Mouse (Mus musculus): ENCODE data around the gene Nipa2. TPM values are rescaled to one million over a fixed set of nuclear protein-coding genes. Genes with fewer than 3 reads are reported as not detected.
"Not testable (repeated sequence)": the region's sequence is repeated elsewhere in the genome, so short reads cannot be mapped to it uniquely, and the experiment has no call there.

Gene Nipa2
- polyA plus RNA-seq, 1 experiment from 2014 or later = 49.1 TPM

DNA sequence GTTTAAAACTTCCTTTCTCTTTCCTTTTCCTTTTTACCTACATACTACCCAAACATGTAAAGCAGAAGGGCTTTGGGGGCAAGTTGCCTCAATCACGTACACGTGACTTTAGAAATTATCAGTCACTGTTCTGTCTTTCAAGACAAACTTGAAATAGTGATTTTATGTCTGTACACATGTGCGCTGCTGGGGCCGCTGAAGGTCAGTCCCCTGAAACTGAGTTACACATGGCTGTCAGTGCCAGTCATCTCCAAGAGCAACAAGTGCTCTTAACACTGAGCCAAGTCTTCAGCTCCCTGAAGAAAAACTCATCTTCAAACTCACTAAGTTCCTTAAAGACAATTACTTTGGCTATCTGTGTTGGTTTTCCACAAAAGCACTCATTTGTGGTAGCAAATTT is 4.4 kb downstream of the Nipa2 start:
- H3K9me3 ChIP-seq (ENCODE audit: control insufficient read depth, low read length) = no peaks in the 10 kb centered on the region
- no peak overlapping the region for H3K27ac ChIP-seq
- H3K27me3 ChIP-seq (ENCODE audit: control insufficient read depth, insufficient read depth, low read length) = no peaks in the 10 kb centered on the region
- DNase-seq (ENCODE audit: low spot score) (no peak), ATAC-seq (ENCODE audit: low FRiP score) (no peak)
- WGBS = 97% methylated on average over 4 of the region's 4 CpGs
- H3K36me3 ChIP-seq (replicated peaks; ENCODE audit: control insufficient read depth, insufficient read depth) = peaks cover 15% of the 10 kb centered on the region; the same call in 1 of the 2 replicates
- no peak overlapping the region for H3K9ac ChIP-seq
- H3K4me1 ChIP-seq (replicated peaks; ENCODE audit: control insufficient read depth, insufficient read depth, low read length) = peaks cover 14% of the 10 kb centered on the region
- no peak overlapping the region for H3K4me3 ChIP-seq (replicated peaks; ENCODE audit: low read length)
- H3K4me2 ChIP-seq (replicated peaks) = no peak overlapping the region

DNA sequence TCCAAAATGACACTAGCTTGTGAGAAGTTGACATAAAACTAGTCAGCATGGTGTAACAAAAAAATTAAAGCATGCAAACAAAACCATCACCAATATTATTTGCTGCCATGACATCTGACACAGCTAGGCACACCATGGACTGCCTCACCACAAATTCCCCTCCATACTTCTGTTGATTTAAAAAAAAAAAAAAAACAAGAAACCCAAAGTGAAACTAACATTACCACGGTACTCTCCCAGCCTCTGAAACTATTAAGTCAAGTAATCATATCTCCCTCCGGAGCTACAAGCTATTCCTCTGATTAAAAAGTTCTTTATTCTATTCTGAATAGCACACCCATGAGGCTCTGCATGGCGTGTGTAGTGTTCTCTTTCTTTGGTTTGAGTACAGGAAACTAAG is 5.1 kb downstream of the Nipa2 start:
- no peaks in the 10 kb centered on the region for H3K9me3 ChIP-seq (ENCODE audit: control insufficient read depth, low read length)
- ATAC-seq (ENCODE audit: low FRiP score) = no peak
- no peak overlapping the region for H3K4me3 ChIP-seq (replicated peaks; ENCODE audit: low read length)
- DNase-seq (ENCODE audit: low spot score) = no peak
- no peak overlapping the region for H3K4me2 ChIP-seq (replicated peaks)
- peaks cover 15% of the 10 kb centered on the region; the same call in 1 of the 2 replicates for H3K36me3 ChIP-seq (replicated peaks; ENCODE audit: control insufficient read depth, insufficient read depth)
- H3K27ac ChIP-seq = no peak overlapping the region
- H3K4me1 ChIP-seq (replicated peaks; ENCODE audit: control insufficient read depth, insufficient read depth, low read length) = peaks cover 12% of the 10 kb centered on the region
- no peak overlapping the region for H3K9ac ChIP-seq
- 92% methylated on average over 3 of the region's 3 CpGs for WGBS
- H3K27me3 ChIP-seq (ENCODE audit: control insufficient read depth, insufficient read depth, low read length) = no peaks in the 10 kb centered on the region

DNA sequence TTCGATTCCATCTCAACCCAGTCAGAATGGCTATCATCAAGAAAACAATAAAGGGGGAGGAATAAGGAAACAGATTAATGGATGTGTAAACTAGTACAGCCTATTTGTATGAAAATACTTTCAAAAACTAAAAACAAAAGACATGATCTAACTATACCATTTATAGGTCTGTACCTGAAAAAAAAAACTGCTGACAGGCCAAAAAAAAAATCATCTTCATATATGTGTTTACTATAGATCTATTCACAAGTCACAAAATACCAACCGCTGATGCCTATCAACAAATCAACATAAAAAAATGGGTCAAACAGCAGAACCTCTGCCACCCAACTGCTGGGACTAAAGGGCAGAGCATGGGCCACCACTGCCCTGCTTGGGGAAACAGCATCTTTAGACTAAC is 6.2 kb downstream of the Nipa2 start:
- peaks cover 15% of the 10 kb centered on the region; the same call in 1 of the 2 replicates for H3K36me3 ChIP-seq (replicated peaks; ENCODE audit: control insufficient read depth, insufficient read depth)
- no peak overlapping the region for H3K9ac ChIP-seq
- H3K9me3 ChIP-seq (ENCODE audit: control insufficient read depth, low read length) = no peaks in the 10 kb centered on the region
- no peak overlapping the region for H3K4me2 ChIP-seq (replicated peaks)
- peaks cover 6% of the 10 kb centered on the region for H3K4me1 ChIP-seq (replicated peaks; ENCODE audit: control insufficient read depth, insufficient read depth, low read length)
- 98% methylated on average over 2 of the region's 2 CpGs for WGBS
- H3K4me3 ChIP-seq (replicated peaks; ENCODE audit: low read length) = no peak overlapping the region
- H3K27me3 ChIP-seq (ENCODE audit: control insufficient read depth, insufficient read depth, low read length) = no peaks in the 10 kb centered on the region
- DNase-seq (ENCODE audit: low spot score) (no peak), ATAC-seq (ENCODE audit: low FRiP score) (no peak)
- no peak overlapping the region for H3K27ac ChIP-seq

- no peak for DNase-seq (ENCODE audit: low spot score)
- H3K4me2 ChIP-seq (replicated peaks) = no peak overlapping the region
- no peaks in the 10 kb centered on the region for H3K9me3 ChIP-seq (ENCODE audit: control insufficient read depth, low read length)
- no peak overlapping the region for H3K9ac ChIP-seq
- no peak overlapping the region for H3K27ac ChIP-seq
- no peaks in the 10 kb centered on the region for H3K4me1 ChIP-seq (replicated peaks; ENCODE audit: control insufficient read depth, insufficient read depth, low read length)
- WGBS = 98% methylated on average over 4 of the region's 4 CpGs
- no peak overlapping the region for H3K4me3 ChIP-seq (replicated peaks; ENCODE audit: low read length)
- ATAC-seq (ENCODE audit: low FRiP score) = no peak
- H3K36me3 ChIP-seq (replicated peaks; ENCODE audit: control insufficient read depth, insufficient read depth) = peaks cover 13% of the 10 kb centered on the region; the same call in 1 of the 2 replicates
- no peaks in the 10 kb centered on the region for H3K27me3 ChIP-seq (ENCODE audit: control insufficient read depth, insufficient read depth, low read length)
Measured at GRCm38 (mm10) chr7:55938341-55938740, 23.9 kb downstream of the Nipa2 start.

DNA sequence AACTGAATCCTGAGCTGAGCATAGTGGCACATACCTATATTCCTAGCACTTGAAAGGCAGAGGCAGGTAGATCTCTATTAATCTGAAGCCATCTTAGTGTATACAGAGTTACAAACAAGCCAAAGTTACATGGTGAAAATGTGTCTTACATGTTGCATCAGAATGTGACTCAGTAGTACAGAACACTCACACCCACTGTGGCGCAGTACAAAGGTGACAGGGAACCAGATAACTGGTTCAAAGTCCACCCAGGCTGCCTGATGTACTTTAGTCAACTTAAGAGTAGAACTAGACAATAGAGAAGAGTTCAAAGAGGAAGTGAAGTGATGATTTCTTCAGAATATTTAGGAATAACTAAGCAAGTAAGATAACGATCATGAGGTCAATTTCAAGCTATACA is 27.3 kb downstream of the Nipa2 start:
- no peaks in the 10 kb centered on the region for H3K9me3 ChIP-seq (ENCODE audit: control insufficient read depth, low read length)
- DNase-seq (ENCODE audit: low spot score) (no peak), ATAC-seq (ENCODE audit: low FRiP score) (no peak)
- H3K27me3 ChIP-seq (ENCODE audit: control insufficient read depth, insufficient read depth, low read length) = no peaks in the 10 kb centered on the region
- no peak overlapping the region for H3K4me2 ChIP-seq (replicated peaks)
- no peaks in the 10 kb centered on the region for H3K4me1 ChIP-seq (replicated peaks; ENCODE audit: control insufficient read depth, insufficient read depth, low read length)
- H3K27ac ChIP-seq = no peak overlapping the region
- H3K4me3 ChIP-seq (replicated peaks; ENCODE audit: low read length) = no peak overlapping the region
- H3K36me3 ChIP-seq (replicated peaks; ENCODE audit: control insufficient read depth, insufficient read depth) = peaks cover 32% of the 10 kb centered on the region
- no peak overlapping the region for H3K9ac ChIP-seq
- WGBS = 98% methylated on average over 2 of the region's 2 CpGs

DNA sequence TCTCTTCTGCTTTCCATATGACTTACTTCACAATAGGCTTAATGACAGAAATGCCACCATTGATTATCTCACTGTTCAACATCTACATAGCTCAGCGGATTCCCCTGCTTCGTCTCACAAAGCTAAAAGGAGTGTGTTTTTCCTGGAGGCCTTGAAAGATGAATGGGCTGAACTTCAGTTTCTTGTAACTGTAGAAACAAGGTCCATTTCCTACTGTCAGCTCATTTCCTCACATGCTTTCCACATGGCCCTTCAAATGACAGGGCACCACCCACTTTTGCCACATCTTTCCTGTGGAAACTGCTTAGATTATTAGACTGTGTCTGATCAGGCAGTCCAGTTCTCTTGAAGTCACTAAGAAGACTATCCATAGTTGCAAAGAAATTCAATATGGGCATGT is 33.6 kb downstream of the Nipa2 start:
- DNase-seq (ENCODE audit: low spot score) (no peak), ATAC-seq (ENCODE audit: low FRiP score) (no peak)

GRCm38 (mm10) chr7:55927262-55927661 is 35.0 kb downstream of the Nipa2 start:
- H3K4me3 ChIP-seq (replicated peaks; ENCODE audit: low read length) = no peak overlapping the region
- H3K27me3 ChIP-seq (ENCODE audit: control insufficient read depth, insufficient read depth, low read length) = no peaks in the 10 kb centered on the region
- no peaks in the 10 kb centered on the region for H3K9me3 ChIP-seq (ENCODE audit: control insufficient read depth, low read length)
- no peak for DNase-seq (ENCODE audit: low spot score)
- H3K27ac ChIP-seq = no peak overlapping the region
- no peak for ATAC-seq (ENCODE audit: low FRiP score)
- WGBS = 94% methylated on average over 4 of the region's 4 CpGs
- no peaks in the 10 kb centered on the region for H3K4me1 ChIP-seq (replicated peaks; ENCODE audit: control insufficient read depth, insufficient read depth, low read length)
- no peak overlapping the region for H3K9ac ChIP-seq
- H3K36me3 ChIP-seq (replicated peaks; ENCODE audit: control insufficient read depth, insufficient read depth) = peaks cover 86% of the 10 kb centered on the region
- no peak overlapping the region for H3K4me2 ChIP-seq (replicated peaks)

More for the DNA sequence above, 33.6 kb downstream of the Nipa2 start:
- Histone ChIP-seq H3K9me3 (ENCODE audit: control insufficient read depth, low read length) (no peaks in the 10 kb centered on the region), H3K27ac (no peak overlapping the region), H3K36me3 (replicated peaks; ENCODE audit: control insufficient read depth, insufficient read depth) (peaks cover 73% of the 10 kb centered on the region), H3K4me1 (replicated peaks; ENCODE audit: control insufficient read depth, insufficient read depth, low read length) (no peaks in the 10 kb centered on the region), H3K9ac (no peak overlapping the region), H3K4me3 (replicated peaks; ENCODE audit: low read length) (no peak overlapping the region), H3K27me3 (ENCODE audit: control insufficient read depth, insufficient read depth, low read length) (no peaks in the 10 kb centered on the region), H3K4me2 (replicated peaks) (no peak overlapping the region)
- 90% methylated on average over 2 of the region's 2 CpGs for WGBS

- not testable (repeated sequence) for ATAC-seq (ENCODE audit: low FRiP score); H3K4me1 ChIP-seq (replicated peaks; ENCODE audit: control insufficient read depth, insufficient read depth, low read length); DNase-seq (ENCODE audit: low spot score); H3K27ac ChIP-seq; H3K4me3 ChIP-seq (replicated peaks; ENCODE audit: low read length); H3K9ac ChIP-seq; H3K4me2 ChIP-seq (replicated peaks); H3K27me3 ChIP-seq (ENCODE audit: control insufficient read depth, insufficient read depth, low read length); H3K9me3 ChIP-seq (ENCODE audit: control insufficient read depth, low read length)
- H3K36me3 ChIP-seq (replicated peaks; ENCODE audit: control insufficient read depth, insufficient read depth) = peaks cover 74% of the 10 kb centered on the region
- WGBS = 93% methylated on average over 11 of the region's 11 CpGs
Measured at GRCm38 (mm10) chr7:55918365-55918764, 43.9 kb downstream of the Nipa2 start.

DNA sequence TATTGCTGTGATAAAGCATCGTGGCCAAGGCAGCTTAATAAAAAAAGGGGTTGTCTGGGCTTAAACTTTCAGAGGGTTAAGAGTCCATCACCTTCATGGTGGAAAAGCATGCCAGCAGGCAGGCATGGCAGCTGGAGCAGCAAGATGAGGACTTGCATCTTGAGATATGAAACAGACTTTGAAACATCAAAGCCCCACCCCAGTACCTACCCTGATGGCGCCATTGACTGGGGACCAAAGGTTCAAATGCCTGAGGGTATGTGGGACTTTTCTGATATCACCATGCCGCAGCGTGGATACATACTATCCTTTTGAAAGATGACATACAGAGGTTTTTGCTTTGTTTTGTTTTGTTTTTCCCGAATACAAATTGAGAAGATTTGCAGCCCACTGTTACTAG is 50.2 kb downstream of the Nipa2 start:
- H3K4me2 ChIP-seq (replicated peaks) = no peak overlapping the region
- H3K4me1 ChIP-seq (replicated peaks; ENCODE audit: control insufficient read depth, insufficient read depth, low read length) = no peaks in the 10 kb centered on the region
- no peak overlapping the region for H3K9ac ChIP-seq
- H3K4me3 ChIP-seq (replicated peaks; ENCODE audit: low read length) = no peak overlapping the region
- peaks cover 89% of the 10 kb centered on the region for H3K36me3 ChIP-seq (replicated peaks; ENCODE audit: control insufficient read depth, insufficient read depth)
- DNase-seq (ENCODE audit: low spot score) (no peak), ATAC-seq (ENCODE audit: low FRiP score) (no peak)
- 96% methylated on average over 5 of the region's 5 CpGs for WGBS
- H3K27me3 ChIP-seq (ENCODE audit: control insufficient read depth, insufficient read depth, low read length) = no peaks in the 10 kb centered on the region
- no peaks in the 10 kb centered on the region for H3K9me3 ChIP-seq (ENCODE audit: control insufficient read depth, low read length)
- no peak overlapping the region for H3K27ac ChIP-seq

DNA sequence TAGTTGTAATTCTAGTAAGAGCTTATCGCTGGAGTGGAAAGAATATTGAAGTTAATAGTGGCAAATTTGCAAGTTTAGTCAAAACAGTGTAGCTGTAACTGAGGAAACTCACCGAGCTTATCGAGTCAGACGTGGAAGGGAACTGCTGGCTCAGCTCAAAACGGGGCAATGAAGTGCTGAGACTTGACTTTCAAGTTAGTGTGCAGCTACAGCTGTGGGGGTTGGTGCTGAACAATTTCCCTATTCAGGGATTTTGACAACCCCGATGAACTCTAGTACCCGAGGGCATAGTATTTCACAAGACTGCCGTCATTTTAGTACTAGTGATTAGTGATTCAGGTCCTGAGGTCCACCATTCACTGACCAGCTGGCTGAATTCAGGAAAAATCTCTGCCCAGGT is 50.9 kb downstream of the Nipa2 start:
- Histone ChIP-seq H3K27me3 (ENCODE audit: control insufficient read depth, insufficient read depth, low read length) (no peaks in the 10 kb centered on the region), H3K4me2 (replicated peaks) (no peak overlapping the region), H3K9me3 (ENCODE audit: control insufficient read depth, low read length) (no peaks in the 10 kb centered on the region), H3K36me3 (replicated peaks; ENCODE audit: control insufficient read depth, insufficient read depth) (peaks cover 82% of the 10 kb centered on the region), H3K27ac (no peak overlapping the region), H3K9ac (no peak overlapping the region), H3K4me1 (replicated peaks; ENCODE audit: control insufficient read depth, insufficient read depth, low read length) (no peaks in the 10 kb centered on the region), H3K4me3 (replicated peaks; ENCODE audit: low read length) (no peak overlapping the region)
- ATAC-seq (ENCODE audit: low FRiP score) (no peak), DNase-seq (ENCODE audit: low spot score) (no peak)
- 78% methylated on average over 8 of the region's 8 CpGs for WGBS
